Mouse (Mus musculus): ENCODE measurements around the gene Gspt1. TPM values are rescaled to one million over a fixed set of nuclear protein-coding genes. Genes with fewer than 3 reads are reported as not detected.
A peak's percentile ranks its signal among the peaks of the same experiment; 100 is the strongest.

Gene Gspt1
- polyA plus RNA-seq, 1 experiment from 2014 or later, result 47.3 TPM

GRCm38 (mm10) chr16:11176208-11176883 lies 77.8 kb downstream of the Gspt1 start, which contains the start of gene Zc3h7a:
Gene Zc3h7a (minus strand): TSS chr16:11176393.
- no peaks in the 10 kb centered on the region for H3K9me3 ChIP-seq (ENCODE audit: control insufficient read depth)

GRCm38 (mm10) chr16:11175489-11176207 lies 78.5 kb downstream of the Gspt1 start:
- Histone ChIP-seq H3K27me3 (replicated peaks; ENCODE audit: control insufficient read depth, insufficient read depth, low read length) (no peaks in the 10 kb centered on the region), H3K9ac (ENCODE audit: low read depth, low read length) (peak overlapping the region; percentile 92), H3K4me2 (replicated peaks; ENCODE audit: low read depth) (peak overlapping the region; percentile 78), H3K27ac (ENCODE audit: low read depth, low read length) (peak overlapping the region; percentile 91), H3K4me1 (replicated peaks; ENCODE audit: control insufficient read depth, insufficient read depth, low read length) (peaks cover 4% of the 10 kb centered on the region; the same call in 1 of the 2 replicates), H3K9me3 (ENCODE audit: control insufficient read depth) (no peaks in the 10 kb centered on the region), H3K36me3 (ENCODE audit: control insufficient read depth, insufficient read depth) (no peaks in the 10 kb centered on the region), H3K4me3 (ENCODE audit: low read depth, low read length) (peak overlapping the region; percentile 82)
- WGBS, result under 1% methylated on average over 53 of the region's 72 CpGs
- ATAC-seq, result peak; percentile 53
- no peak for TF ChIP-seq CTCF (IDR thresholded peaks at IDR 0.05; ENCODE audit: low read depth)

More at GRCm38 (mm10) chr16:11176208-11176883, 77.8 kb downstream of the Gspt1 start, which contains the start of gene Zc3h7a:
- H3K4me2 ChIP-seq (replicated peaks; ENCODE audit: low read depth), result peak within 1 kb of the TSS; percentile 78
- WGBS, result under 1% methylated on average over 55 of the region's 57 CpGs
- no peaks in the 10 kb centered on the region for H3K36me3 ChIP-seq (ENCODE audit: control insufficient read depth, insufficient read depth)
- H3K9ac ChIP-seq (ENCODE audit: low read depth, low read length), result peak within 1 kb of the TSS; percentile 92
- 0 out of 2 replicates have a peak, but pooled peaks cover 4% of the 10 kb centered on the region for H3K4me1 ChIP-seq (replicated peaks; ENCODE audit: control insufficient read depth, insufficient read depth, low read length)
- peak within 1 kb of the TSS; percentile 91 for H3K27ac ChIP-seq (ENCODE audit: low read depth, low read length)
- H3K27me3 ChIP-seq (replicated peaks; ENCODE audit: control insufficient read depth, insufficient read depth, low read length), result no peaks in the 10 kb centered on the region
- peak; percentile 95 for TF ChIP-seq CTCF (IDR thresholded peaks at IDR 0.05; ENCODE audit: low read depth)
- ATAC-seq, result peak; percentile 90
- H3K4me3 ChIP-seq (ENCODE audit: low read depth, low read length), result peak within 1 kb of the TSS; percentile 82

- H3K9me3 ChIP-seq (ENCODE audit: control insufficient read depth), result no peaks in the 10 kb centered on the region
- H3K4me1 ChIP-seq (replicated peaks; ENCODE audit: control insufficient read depth, insufficient read depth, low read length), result peaks cover 4% of the 10 kb centered on the region; the same call in 1 of the 2 replicates
- H3K9ac ChIP-seq (ENCODE audit: low read depth, low read length), result peak overlapping the region; percentile 92
- no peaks in the 10 kb centered on the region for H3K27me3 ChIP-seq (replicated peaks; ENCODE audit: control insufficient read depth, insufficient read depth, low read length)
- peak overlapping the region; percentile 82 for H3K4me3 ChIP-seq (ENCODE audit: low read depth, low read length)
- H3K27ac ChIP-seq (ENCODE audit: low read depth, low read length), result peak overlapping the region; percentile 91
- peak overlapping the region; percentile 78 for H3K4me2 ChIP-seq (replicated peaks; ENCODE audit: low read depth)
- no peaks in the 10 kb centered on the region for H3K36me3 ChIP-seq (ENCODE audit: control insufficient read depth, insufficient read depth)
- no peak for ATAC-seq
- TF ChIP-seq CTCF (IDR thresholded peaks at IDR 0.05; ENCODE audit: low read depth), result no peak
- WGBS, result 7% methylated on average over 9 of the region's 9 CpGs
Measured at GRCm38 (mm10) chr16:11175100-11175488, 79.0 kb downstream of the Gspt1 start.

- H3K27me3 ChIP-seq (replicated peaks; ENCODE audit: control insufficient read depth, insufficient read depth, low read length), result no peaks in the 10 kb centered on the region
- peak overlapping the region; percentile 82 for H3K4me3 ChIP-seq (ENCODE audit: low read depth, low read length)
- H3K27ac ChIP-seq (ENCODE audit: low read depth, low read length), result peak overlapping the region; percentile 91
- 11% methylated on average over 10 of the region's 10 CpGs for WGBS
- 0 out of 2 replicates have a peak overlapping the region, but pooled peaks have one; percentile 92 for H3K9ac ChIP-seq (ENCODE audit: low read depth, low read length)
- H3K4me1 ChIP-seq (replicated peaks; ENCODE audit: control insufficient read depth, insufficient read depth, low read length), result peaks cover 4% of the 10 kb centered on the region; the same call in 1 of the 2 replicates
- no peaks in the 10 kb centered on the region for H3K9me3 ChIP-seq (ENCODE audit: control insufficient read depth)
- H3K36me3 ChIP-seq (ENCODE audit: control insufficient read depth, insufficient read depth), result no peaks in the 10 kb centered on the region
- ATAC-seq, result no peak
- peak; percentile 76 for TF ChIP-seq CTCF (IDR thresholded peaks at IDR 0.05; ENCODE audit: low read depth)
- H3K4me2 ChIP-seq (replicated peaks; ENCODE audit: low read depth), result peak overlapping the region; percentile 78
Measured at GRCm38 (mm10) chr16:11174671-11175081, 79.4 kb downstream of the Gspt1 start.

GRCm38 (mm10) chr16:11171679-11172078 lies 82.4 kb downstream of the Gspt1 start:
- Histone ChIP-seq H3K4me1 (replicated peaks; ENCODE audit: control insufficient read depth, insufficient read depth, low read length) (no peaks in the 10 kb centered on the region; the same call in 1 of the 2 replicates), H3K27ac (ENCODE audit: low read depth, low read length) (no peak overlapping the region), H3K4me2 (replicated peaks; ENCODE audit: low read depth) (no peak overlapping the region), H3K4me3 (ENCODE audit: low read depth, low read length) (no peak overlapping the region), H3K27me3 (replicated peaks; ENCODE audit: control insufficient read depth, insufficient read depth, low read length) (no peaks in the 10 kb centered on the region), H3K9me3 (ENCODE audit: control insufficient read depth) (no peaks in the 10 kb centered on the region), H3K9ac (ENCODE audit: low read depth, low read length) (no peak overlapping the region), H3K36me3 (ENCODE audit: control insufficient read depth, insufficient read depth) (no peaks in the 10 kb centered on the region)
- TF ChIP-seq CTCF (IDR thresholded peaks at IDR 0.05; ENCODE audit: low read depth), result no peak
- ATAC-seq, result no peak
- 83% methylated on average over 6 of the region's 6 CpGs for WGBS

MicroRNAs within 50 kb of the gene (microRNA counts, 519-probe panel; counts per million panel counts)
- not detected for microRNA mmu-miR-1945

Small RNAs within 50 kb of the gene (microRNA-seq; reads per million reads assigned to microRNA genes)
- gene Mir1945, result 1.1 reads per million

Other genes with a start within 250 kb of the Gspt1 start
- gene Snn, start 193.4 kb downstream of the Gspt1 start, polyA plus RNA-seq (2015; fragmentation: Nextera tagmentation; extraction: Ambion mirVana), result 8.2 and 8.9 TPM in 2 replicates
- gene Litaf, start 188.2 kb downstream of the Gspt1 start, polyA plus RNA-seq (2015; fragmentation: Nextera tagmentation; extraction: Ambion mirVana), result 168 and 175 TPM in 2 replicates
- gene Txndc11, start 119.7 kb downstream of the Gspt1 start, polyA plus RNA-seq (2015; fragmentation: Nextera tagmentation; extraction: Ambion mirVana), result 26.8 and 27.7 TPM in 2 replicates
- gene Zc3h7a, start 77.9 kb downstream of the Gspt1 start, polyA plus RNA-seq (2015; fragmentation: Nextera tagmentation; extraction: Ambion mirVana), result 32.4 and 41.2 TPM in 2 replicates
- 61.1 and 65.5 TPM in 2 replicates for gene Rsl1d1, start 51.0 kb downstream of the Gspt1 start, polyA plus RNA-seq (2015; fragmentation: Nextera tagmentation; extraction: Ambion mirVana)
- not detected in 2 replicates for gene Tnfrsf17, start 59.5 kb upstream of the Gspt1 start, polyA plus RNA-seq (2015; fragmentation: Nextera tagmentation; extraction: Ambion mirVana)
- 1.9 and 4.0 TPM in 2 replicates for gene Snx29, start 68.6 kb upstream of the Gspt1 start, polyA plus RNA-seq (2015; fragmentation: Nextera tagmentation; extraction: Ambion mirVana)

Measured in intestine, postnatal 0 days (tissue).